Mouse (Mus musculus) intestine, embryonic 15.5 days (tissue): ENCODE measurements around the gene Asb18. TPM values are rescaled to one million over a fixed set of nuclear protein-coding genes. Genes with fewer than 3 reads are reported as not detected.

Experiments
- ATAC-seq: fragments of 200-750 bp; cut with Nextera tagmentation; 2 replicates; pipeline ENCODE4 v1.8.0; 2017; ENCODE audit warnings: moderate TSS enrichment, moderate library complexity
- H3K27ac ChIP-seq: fragments of 300-500 bp; sonication (generic); 2 replicates; pipeline ENCODE4 v1.5.1; 2015; ENCODE audit warnings: mild to moderate bottlenecking, inconsistent platforms
- H3K27me3 ChIP-seq: fragments of 300-500 bp; sonication (generic); replicated peaks from 2 replicates; pipeline ENCODE4 v1.6.1; 2015; ENCODE audit warnings: inconsistent platforms
- H3K36me3 ChIP-seq: fragments of 300-500 bp; sonication (generic); 2 replicates; pipeline ENCODE4 v1.6.1; 2015; ENCODE audit warnings: inconsistent platforms
- H3K4me1 ChIP-seq: fragments of 300-500 bp; sonication (generic); replicated peaks from 2 replicates; pipeline ENCODE4 v1.6.1; 2015; ENCODE audit warnings: inconsistent platforms
- H3K4me2 ChIP-seq: fragments of 300-500 bp; sonication (generic); replicated peaks from 2 replicates; pipeline ENCODE4 v1.6.1; 2015; ENCODE audit warnings: mild to moderate bottlenecking, inconsistent platforms
- H3K4me3 ChIP-seq: fragments of 300-500 bp; sonication (generic); replicated peaks from 2 replicates; pipeline ENCODE4 v1.5.1; 2015; ENCODE audit warnings: inconsistent platforms
- H3K9ac ChIP-seq: fragments of 300-500 bp; sonication (generic); 2 replicates; pipeline ENCODE4 v1.6.1; 2015; ENCODE audit warnings: inconsistent platforms
- H3K9me3 ChIP-seq: fragments of 300-500 bp; sonication (generic); 2 replicates; pipeline ENCODE4 v1.6.1; 2016; ENCODE audit warnings: inconsistent platforms
- WGBS: fragments of 180-500 bp; shearing (Covaris S2); methylation state at CpG from one replicate; pipeline ENCODE4 v1.1.7; 2015; 5-methylcytosine and 5-hydroxymethylcytosine counted together
- polyA plus RNA-seq: library from polyadenylated mRNA; unstranded; fragments of >200 nt; fragmentation: Nextera tagmentation; extraction: Ambion mirVana; gene quantifications from 2 replicates; pipeline ENCODE4 v1.2.1, GENCODE M21; 2015

Asb18 gene
- polyA plus RNA-seq, 1 experiment from 2014 or later = not detected

- H3K36me3 ChIP-seq = no peaks in the 10 kb centered on the region
- under 1% methylated on average over 55 of the region's 55 CpGs for WGBS
- H3K9ac ChIP-seq = peak overlapping the region; percentile 17; the same call in 1 of the 2 replicates
- H3K27me3 ChIP-seq = peaks cover 92% of the 10 kb centered on the region
- no peak overlapping the region for H3K27ac ChIP-seq
- peaks cover 27% of the 10 kb centered on the region for H3K4me1 ChIP-seq
- ATAC-seq = peak; percentile 9; the same call in 1 of the 2 replicates
- peak overlapping the region; percentile 88 for H3K4me2 ChIP-seq
- no peaks in the 10 kb centered on the region for H3K9me3 ChIP-seq
- H3K4me3 ChIP-seq = peak overlapping the region; percentile 39
Observed at GRCm38 (mm10) chr1:89929721-89930505, 84.6 kb downstream of the Asb18 start.

DNA sequence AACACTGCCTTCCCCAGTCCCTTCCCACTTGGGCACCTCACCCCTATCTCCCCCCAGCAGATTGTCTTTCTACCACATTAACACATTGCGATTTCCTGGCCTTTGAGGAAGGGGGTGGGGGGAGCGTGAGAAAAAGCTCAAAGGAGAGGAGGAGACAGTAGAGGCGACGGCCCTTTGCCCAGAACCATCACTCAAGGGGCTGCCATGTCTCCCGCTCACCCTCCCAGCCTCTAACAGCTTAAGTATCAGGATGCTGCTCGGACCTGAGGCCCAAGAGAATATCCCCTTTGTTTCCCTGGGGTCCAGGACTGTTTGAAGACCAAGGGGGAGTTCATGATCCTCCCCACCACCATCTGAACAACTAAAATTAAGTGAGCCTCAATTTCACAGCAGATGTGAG lies 85.3 kb downstream of the Asb18 start:
- ATAC-seq = no peak
- Histone ChIP-seq H3K9me3 (no peaks in the 10 kb centered on the region), H3K4me2 (peak overlapping the region; percentile 26), H3K27me3 (peaks cover 97% of the 10 kb centered on the region), H3K4me1 (peaks cover 27% of the 10 kb centered on the region), H3K4me3 (no peak overlapping the region), H3K9ac (no peak overlapping the region), H3K36me3 (no peaks in the 10 kb centered on the region), H3K27ac (no peak overlapping the region)
- WGBS = 9% methylated on average over 6 of the region's 6 CpGs

- Histone ChIP-seq H3K4me2 (peak overlapping the region; percentile 26), H3K9me3 (no peaks in the 10 kb centered on the region), H3K4me3 (0 out of 2 replicates have a peak overlapping the region, but pooled peaks have one; percentile 3), H3K27me3 (peaks cover 97% of the 10 kb centered on the region), H3K9ac (no peak overlapping the region), H3K27ac (no peak overlapping the region), H3K36me3 (no peaks in the 10 kb centered on the region), H3K4me1 (peaks cover 27% of the 10 kb centered on the region)
- WGBS = 13% methylated on average over 25 of the region's 25 CpGs
- ATAC-seq = no peak
Observed at GRCm38 (mm10) chr1:89928676-89929075, 85.8 kb downstream of the Asb18 start.

DNA sequence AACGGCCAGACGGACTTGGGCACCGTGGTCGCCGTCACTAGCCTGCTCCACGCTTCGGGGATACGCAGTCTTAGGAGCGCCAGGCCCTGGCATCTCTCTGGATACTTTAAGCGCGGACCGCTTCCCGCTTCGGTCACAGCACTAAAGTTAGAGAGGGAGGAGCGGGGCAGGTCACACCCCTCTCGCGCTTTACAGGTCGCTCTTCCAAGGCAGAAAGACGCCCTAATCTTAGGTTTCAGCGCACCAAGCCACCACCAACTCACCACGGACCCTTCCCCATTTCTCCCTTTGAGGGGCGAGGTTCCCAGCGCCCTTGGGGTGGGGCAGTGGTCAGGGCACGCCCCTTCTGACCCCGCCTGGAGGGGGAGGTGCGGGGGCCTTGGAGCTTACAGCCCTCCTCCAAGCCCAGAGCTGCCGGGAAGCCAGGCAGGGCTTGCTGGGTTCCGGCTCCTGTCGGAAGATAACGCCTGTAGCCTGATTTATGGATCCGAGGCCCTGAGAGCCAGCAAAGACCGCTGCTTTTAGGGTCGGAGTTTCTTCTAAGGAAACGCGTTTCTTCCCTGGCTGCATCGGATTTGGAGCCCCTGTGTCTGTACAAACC lies 87.3 kb downstream of the Asb18 start:
- Histone ChIP-seq H3K36me3 (no peaks in the 10 kb centered on the region), H3K27ac (no peak overlapping the region), H3K9ac (no peak overlapping the region), H3K4me1 (peaks cover 27% of the 10 kb centered on the region), H3K27me3 (peaks cover 99% of the 10 kb centered on the region), H3K4me2 (peak overlapping the region; percentile 75), H3K4me3 (peak overlapping the region; percentile 39), H3K9me3 (no peaks in the 10 kb centered on the region)
- ATAC-seq = 0 out of 2 replicates have a peak, but pooled peaks have one; percentile 29
- 2% methylated on average over 36 of the region's 36 CpGs for WGBS

DNA sequence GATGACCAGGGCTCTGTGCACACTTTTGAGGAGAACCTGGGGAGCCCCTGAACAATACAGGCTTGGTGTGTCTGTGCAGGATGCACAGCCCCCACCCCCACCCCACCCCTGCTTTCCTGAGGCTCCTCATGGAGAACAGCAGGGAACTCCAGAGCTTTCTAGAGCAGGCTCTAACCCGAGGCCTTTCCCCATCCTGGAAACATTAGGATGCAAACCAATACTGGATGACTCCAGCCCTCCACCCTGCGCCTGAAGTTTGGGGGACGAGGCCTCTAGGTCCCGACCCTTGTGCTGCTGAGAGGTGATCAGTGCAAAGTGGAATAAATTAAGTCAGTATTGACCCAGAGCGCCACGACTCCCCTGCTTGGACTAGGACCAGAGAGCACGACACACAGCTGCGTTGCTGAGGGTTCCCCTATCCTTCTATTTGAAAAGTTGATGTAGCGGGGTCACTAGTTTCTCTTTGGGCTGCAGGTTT lies 87.8 kb downstream of the Asb18 start:
- peaks cover 27% of the 10 kb centered on the region for H3K4me1 ChIP-seq
- H3K9me3 ChIP-seq = no peaks in the 10 kb centered on the region
- ATAC-seq = no peak
- WGBS = 29% methylated on average over 9 of the region's 9 CpGs
- no peaks in the 10 kb centered on the region for H3K36me3 ChIP-seq
- no peak overlapping the region for H3K27ac ChIP-seq
- peaks cover 99% of the 10 kb centered on the region for H3K27me3 ChIP-seq
- H3K4me3 ChIP-seq = peak overlapping the region; percentile 39; the same call in 1 of the 2 replicates
- peak overlapping the region; percentile 75 for H3K4me2 ChIP-seq
- H3K9ac ChIP-seq = no peak overlapping the region

- no peaks in the 10 kb centered on the region for H3K36me3 ChIP-seq
- H3K4me1 ChIP-seq = peaks cover 17% of the 10 kb centered on the region
- no peak overlapping the region for H3K4me2 ChIP-seq
- no peak overlapping the region for H3K27ac ChIP-seq
- H3K9ac ChIP-seq = no peak overlapping the region
- H3K9me3 ChIP-seq = no peaks in the 10 kb centered on the region
- no peak overlapping the region for H3K4me3 ChIP-seq
- peaks cover 98% of the 10 kb centered on the region for H3K27me3 ChIP-seq
- ATAC-seq = no peak
- 46% methylated on average over 12 of the region's 12 CpGs for WGBS
Observed at GRCm38 (mm10) chr1:89925501-89926190, 88.8 kb downstream of the Asb18 start.

DNA sequence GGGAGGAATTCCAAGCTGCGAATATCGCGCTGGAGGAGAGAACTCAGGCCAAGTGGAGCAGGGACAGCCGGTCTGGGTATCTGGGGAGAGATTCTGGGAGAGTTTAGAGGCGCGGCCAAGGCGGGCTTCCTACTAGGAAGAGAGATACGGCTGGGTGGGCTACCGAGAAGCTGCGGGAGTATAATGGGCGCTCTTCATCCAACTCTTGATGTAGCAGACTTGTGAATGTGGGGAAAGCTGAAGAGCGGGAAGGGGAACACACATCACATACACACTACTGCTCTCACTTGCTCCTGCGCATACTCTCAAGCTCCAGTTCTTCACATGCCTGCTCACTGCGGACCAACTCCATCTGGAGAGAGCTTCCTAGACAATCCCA lies 90.8 kb downstream of the Asb18 start:
- H3K4me1 ChIP-seq = peaks cover 8% of the 10 kb centered on the region
- peaks cover 95% of the 10 kb centered on the region for H3K27me3 ChIP-seq
- no peak overlapping the region for H3K4me3 ChIP-seq
- H3K9ac ChIP-seq = no peak overlapping the region
- H3K9me3 ChIP-seq = no peaks in the 10 kb centered on the region
- H3K27ac ChIP-seq = no peak overlapping the region
- peak overlapping the region; percentile 43 for H3K4me2 ChIP-seq
- 11% methylated on average over 14 of the region's 14 CpGs for WGBS
- H3K36me3 ChIP-seq = no peaks in the 10 kb centered on the region
- no peak for ATAC-seq

- WGBS = under 1% methylated on average over 41 of the region's 41 CpGs
- no peaks in the 10 kb centered on the region for H3K9me3 ChIP-seq
- no peaks in the 10 kb centered on the region for H3K36me3 ChIP-seq
- H3K4me3 ChIP-seq = 0 out of 2 replicates have a peak overlapping the region, but pooled peaks have one; percentile 14
- H3K9ac ChIP-seq = no peak overlapping the region
- no peak overlapping the region for H3K27ac ChIP-seq
- ATAC-seq = no peak
- H3K4me1 ChIP-seq = peaks cover 8% of the 10 kb centered on the region
- peak overlapping the region; percentile 43 for H3K4me2 ChIP-seq
- peaks cover 95% of the 10 kb centered on the region for H3K27me3 ChIP-seq
Observed at GRCm38 (mm10) chr1:89922883-89923641, 91.4 kb downstream of the Asb18 start.

DNA sequence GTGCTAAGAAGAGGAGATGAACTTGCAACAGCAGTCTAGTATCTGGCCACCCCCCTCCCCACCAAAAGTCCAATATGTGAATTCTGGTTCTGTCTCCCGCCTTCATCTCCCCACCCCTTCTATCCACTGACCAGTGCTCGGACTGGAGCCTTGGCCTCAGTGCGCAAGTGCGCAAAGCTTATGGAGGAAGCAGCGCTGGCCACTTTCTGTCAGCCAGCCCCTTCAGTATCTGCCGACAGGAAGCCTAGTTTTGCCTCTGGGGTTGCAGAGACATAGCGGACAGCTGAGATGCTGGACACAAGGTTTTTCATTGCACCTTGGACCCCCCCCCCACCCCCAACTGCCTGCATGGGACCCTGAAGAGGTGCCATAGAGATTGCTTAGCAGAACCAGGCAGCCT lies 92.2 kb downstream of the Asb18 start:
- peaks cover 94% of the 10 kb centered on the region for H3K27me3 ChIP-seq
- no peak for ATAC-seq
- no peaks in the 10 kb centered on the region for H3K9me3 ChIP-seq
- H3K4me2 ChIP-seq = no peak overlapping the region
- H3K4me3 ChIP-seq = no peak overlapping the region
- WGBS = 4% methylated on average over 7 of the region's 7 CpGs
- H3K4me1 ChIP-seq = peaks cover 8% of the 10 kb centered on the region
- H3K9ac ChIP-seq = no peak overlapping the region
- no peaks in the 10 kb centered on the region for H3K36me3 ChIP-seq
- H3K27ac ChIP-seq = no peak overlapping the region

DNA sequence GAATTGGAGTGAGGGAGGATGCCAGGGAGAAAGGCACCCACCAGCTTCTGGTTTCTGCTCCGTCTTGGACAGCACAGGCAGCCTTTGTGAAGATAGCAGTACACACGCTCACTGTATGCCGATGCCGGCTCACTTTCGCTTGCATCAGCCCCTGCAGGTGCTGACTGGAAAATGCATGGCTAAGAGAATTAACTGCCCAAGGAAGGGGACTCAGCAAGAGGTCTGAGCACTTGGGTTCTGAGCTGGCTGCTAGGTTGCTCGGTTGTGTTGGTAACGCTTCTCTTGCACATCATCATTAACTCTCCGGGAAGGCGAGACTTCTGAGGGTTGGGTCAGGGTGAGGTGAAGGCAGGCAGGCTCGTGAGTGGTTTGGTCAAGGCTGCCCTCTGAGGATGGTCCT lies 92.7 kb downstream of the Asb18 start:
- Histone ChIP-seq H3K4me2 (no peak overlapping the region), H3K36me3 (no peaks in the 10 kb centered on the region), H3K4me3 (no peak overlapping the region), H3K9ac (no peak overlapping the region), H3K4me1 (peaks cover 4% of the 10 kb centered on the region), H3K9me3 (no peaks in the 10 kb centered on the region), H3K27me3 (peaks cover 92% of the 10 kb centered on the region), H3K27ac (no peak overlapping the region)
- ATAC-seq = no peak
- WGBS = 3% methylated on average over 10 of the region's 10 CpGs

DNA sequence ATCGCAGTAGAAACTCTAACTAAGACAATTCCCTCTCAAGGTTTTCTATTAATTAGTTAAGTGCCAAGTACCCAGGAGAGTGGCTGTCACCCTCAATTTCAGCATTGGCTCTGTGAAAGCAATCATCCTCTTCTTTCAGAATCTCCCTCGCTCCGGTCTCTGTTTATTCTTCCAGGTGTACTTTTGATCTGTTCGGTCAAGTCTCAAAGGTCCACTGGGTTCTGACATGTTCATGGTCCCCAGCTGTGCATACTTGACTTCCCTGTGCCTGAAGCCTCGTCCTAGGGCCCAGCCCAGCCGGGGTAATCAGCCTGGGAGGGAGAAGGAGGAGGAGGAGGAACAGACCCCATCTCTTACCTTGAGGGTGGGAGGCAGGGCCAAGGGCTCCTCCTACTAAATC lies 95.3 kb downstream of the Asb18 start:
- no peak overlapping the region for H3K4me3 ChIP-seq
- H3K9ac ChIP-seq = no peak overlapping the region
- H3K4me1 ChIP-seq = peaks cover 4% of the 10 kb centered on the region; the same call in 1 of the 2 replicates
- H3K27me3 ChIP-seq = peaks cover 66% of the 10 kb centered on the region
- H3K4me2 ChIP-seq = no peak overlapping the region
- no peaks in the 10 kb centered on the region for H3K9me3 ChIP-seq
- ATAC-seq = no peak
- no peaks in the 10 kb centered on the region for H3K36me3 ChIP-seq
- no peak overlapping the region for H3K27ac ChIP-seq
- 75% methylated on average over 6 of the region's 6 CpGs for WGBS
